Mouse (Mus musculus) layer of hippocampus, postnatal 25 days (tissue): ENCODE results near the gene Adgrg1. TPM values are rescaled to one million over a fixed set of nuclear protein-coding genes. Genes with fewer than 3 reads are reported as not detected.
"Not testable (repeated sequence)": the region's sequence is repeated elsewhere in the genome, so short reads cannot be mapped to it uniquely, and the experiment has no call there.

Experiments used
- DNase-seq, 2 experiments: peaks; one replicate each; pipeline ENCODE4 v3.0.0; 2022; ENCODE audit warnings: mixed read lengths in 2 of 2, low spot score in 1 of 2; ENCODE audit errors: extremely low spot score in 1 of 2
- total RNA-seq, 2 experiments: library from RNA; stranded (reverse); gene quantifications; 2 replicates each; pipeline ENCODE4 v1.2.3; 2021

The Adgrg1 gene
- total RNA-seq, 2 experiments from 2014 or later: 101 to 103 TPM

GRCm38 (mm10) chr8:95025421-95025820 is 50.9 kb downstream of the Adgrg1 start:
- DNase-seq: peak in 1 of 2 experiments; percentile 36

- DNase-seq: not testable (repeated sequence)
Measured at GRCm38 (mm10) chr8:95028391-95028790, 53.8 kb downstream of the Adgrg1 start.

- DNase-seq: peak in 1 of 2 experiments; percentile 9
Measured at GRCm38 (mm10) chr8:95037106-95037925, 62.8 kb downstream of the Adgrg1 start.

GRCm38 (mm10) chr8:95041883-95042784 is 67.6 kb downstream of the Adgrg1 start:
- no peak for DNase-seq

- DNase-seq: no peak
Measured at GRCm38 (mm10) chr8:95044811-95045210, 70.3 kb downstream of the Adgrg1 start.

- DNase-seq: no peak
Measured at GRCm38 (mm10) chr8:95046982-95047381, 72.4 kb downstream of the Adgrg1 start.

GRCm38 (mm10) chr8:95047884-95048680 is 73.5 kb downstream of the Adgrg1 start:
- no peak for DNase-seq

GRCm38 (mm10) chr8:95049636-95050035 is 75.1 kb downstream of the Adgrg1 start:
- no peak for DNase-seq

- no peak for DNase-seq
Measured at GRCm38 (mm10) chr8:95054438-95054837, 79.9 kb downstream of the Adgrg1 start.

- DNase-seq: no peak
Measured at GRCm38 (mm10) chr8:95054927-95055510, 80.5 kb downstream of the Adgrg1 start, which contains the start of gene Drc7. Drc7 (plus strand) TSS chr8:95055103.

GRCm38 (mm10) chr8:95056414-95056813 is 81.9 kb downstream of the Adgrg1 start:
- no peak for DNase-seq

- no peak for DNase-seq
Measured at GRCm38 (mm10) chr8:95058661-95059060, 84.1 kb downstream of the Adgrg1 start.

GRCm38 (mm10) chr8:95059812-95060533 is 85.4 kb downstream of the Adgrg1 start:
- no peak for DNase-seq

Other genes starting within 250 kb of the Adgrg1 start
- gene Ccl22, start 229.2 kb upstream of the Adgrg1 start, total RNA-seq: not detected
- gene Cx3cl1, start 202.7 kb upstream of the Adgrg1 start, total RNA-seq: 100 to 1,000 TPM; 490 to 500 TPM
- 1 to 10 TPM; 3.3 to 5.2 TPM for gene Ccl17, start 164.3 kb upstream of the Adgrg1 start, total RNA-seq
- gene Coq9, start 136.4 kb upstream of the Adgrg1 start, total RNA-seq: 10 to 100 TPM; 81.5 to 96.6 TPM
- gene Ciapin1, start 136.4 kb upstream of the Adgrg1 start, total RNA-seq: 10 to 100 TPM; 70.8 to 71.9 TPM
- gene Polr2c, start 117.3 kb upstream of the Adgrg1 start, total RNA-seq: 10 to 100 TPM; 65.6 to 67.4 TPM
- 10 to 100 TPM; 31.2 to 32.7 TPM for gene Dok4, start 98.4 kb upstream of the Adgrg1 start, total RNA-seq
- gene Ccdc102a, start 56.7 kb upstream of the Adgrg1 start, total RNA-seq: 1 to 10 TPM; 2.0 to 2.3 TPM
- under 1 TPM in 1 of 2 experiments, not detected in 1; 0.87 TPM for gene Adgrg5, start 51.1 kb upstream of the Adgrg1 start, total RNA-seq
- gene Adgrg3, start 42.9 kb downstream of the Adgrg1 start, total RNA-seq: under 1 TPM; 0.21 to 0.22 TPM
- 1 to 10 TPM; 1.4 to 1.5 TPM for gene Drc7, start 80.4 kb downstream of the Adgrg1 start, total RNA-seq
- 10 to 100 TPM; 40.1 to 45.4 TPM for gene Katnb1, start 106.4 kb downstream of the Adgrg1 start, total RNA-seq
- 10 to 100 TPM; 54.2 to 63.7 TPM for gene Kifc3, start 228.1 kb downstream of the Adgrg1 start, total RNA-seq